Mouse (Mus musculus): ENCODE data around the gene 2210408I21Rik.

The 2210408I21Rik gene

DNA sequence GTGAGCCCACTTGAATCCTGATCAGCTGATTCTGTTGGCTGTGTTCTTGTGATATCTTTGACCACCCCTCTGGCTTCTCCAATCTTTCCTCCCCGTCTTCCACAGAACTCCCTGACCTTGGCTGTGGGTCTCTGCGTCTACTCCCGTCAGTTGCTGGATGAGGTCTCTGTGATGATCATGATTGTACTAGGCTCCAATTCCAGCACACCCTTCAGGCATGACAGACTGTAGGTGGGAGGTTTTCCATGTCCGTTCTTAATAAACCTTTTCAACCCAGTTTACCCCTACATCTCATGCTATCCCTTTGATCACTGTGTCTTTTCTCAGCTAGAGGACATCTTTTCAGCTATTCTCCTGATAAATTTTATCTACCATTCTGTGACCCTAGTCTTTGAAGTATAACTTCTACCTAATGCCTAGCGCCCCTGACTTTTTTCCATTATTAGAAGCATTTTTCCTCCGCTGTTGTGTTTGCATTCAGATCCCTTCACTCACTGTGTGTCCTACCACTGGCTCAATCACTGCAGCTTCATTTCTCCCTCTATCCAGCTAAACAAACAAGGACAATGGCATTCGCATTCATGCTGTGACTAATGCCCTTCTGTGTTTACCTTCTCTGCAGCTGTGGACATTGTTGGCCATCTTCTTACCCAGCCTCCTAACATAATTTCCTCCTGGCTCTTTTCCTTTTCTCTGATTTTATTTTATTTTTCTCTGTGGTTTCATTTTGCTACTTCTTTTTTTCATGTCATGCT, 143.5 kb downstream of the 2210408I21Rik start:
- no peak for DNase-seq

DNA sequence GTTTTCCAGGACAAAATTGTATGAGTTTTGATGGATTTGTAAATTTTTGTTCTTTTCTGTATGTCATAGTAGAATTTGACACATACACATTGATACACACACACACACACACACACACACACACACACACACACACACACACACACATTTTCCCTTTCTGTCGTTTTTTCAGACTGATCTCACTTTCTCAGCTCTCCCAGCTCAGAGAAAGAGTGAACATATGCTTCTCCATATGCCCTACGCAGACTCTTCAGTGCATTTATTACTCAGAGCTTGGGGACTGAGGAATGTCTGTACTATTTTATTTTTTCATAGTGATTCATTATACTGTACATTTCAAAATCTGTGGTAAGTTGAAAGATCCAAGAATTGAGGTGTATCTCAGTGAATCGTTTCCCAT, 160.2 kb downstream of the 2210408I21Rik start:
- no peak for DNase-seq

GRCm38 (mm10) chr13:77324101-77324500, 188.8 kb downstream of the 2210408I21Rik start:
- no peak for DNase-seq

DNA sequence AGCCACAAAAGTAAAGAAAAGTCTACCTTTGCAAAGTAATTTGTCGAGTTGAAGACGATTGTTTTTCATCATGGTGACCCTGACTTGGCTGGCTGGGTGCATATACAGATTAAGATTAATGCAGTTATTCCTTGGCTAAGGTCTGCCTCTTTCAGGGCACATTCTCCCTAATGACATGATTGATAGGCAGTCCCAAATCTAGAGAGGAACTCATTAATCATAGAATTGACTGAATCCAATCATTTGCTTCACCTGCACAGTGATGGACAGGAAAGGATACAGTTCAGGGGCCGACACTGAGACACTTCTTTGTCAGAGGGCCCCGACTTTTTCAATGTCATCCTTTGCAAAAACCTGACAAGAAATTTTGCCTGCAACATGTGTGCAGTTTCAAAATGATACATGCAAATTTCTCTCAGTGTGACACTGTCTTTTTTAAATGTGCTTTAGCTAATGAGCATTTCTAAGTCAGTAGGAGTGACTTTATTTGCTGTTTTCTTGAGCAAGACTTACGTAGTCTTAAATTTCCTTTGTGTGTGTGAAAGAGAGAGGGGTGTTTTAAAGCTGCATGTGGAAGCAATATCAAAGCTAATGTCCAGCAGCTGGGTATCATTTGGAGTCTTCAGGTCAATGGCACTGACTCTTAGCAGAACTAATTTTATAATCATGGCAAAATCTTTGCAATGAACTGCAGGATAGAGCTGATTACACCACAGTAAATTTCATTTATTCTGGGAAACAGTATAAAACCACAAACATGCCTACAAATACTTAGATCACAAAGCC, 191.0 kb downstream of the 2210408I21Rik start:
- DNase-seq, result no peak

GRCm38 (mm10) chr13:77342097-77342496, 206.8 kb downstream of the 2210408I21Rik start:
- no peak for DNase-seq

- DNase-seq, result no peak
Observed at GRCm38 (mm10) chr13:77385448-77385970, 250.2 kb downstream of the 2210408I21Rik start.

- DNase-seq, result no peak
Observed at GRCm38 (mm10) chr13:77386001-77386400, 250.7 kb downstream of the 2210408I21Rik start.

GRCm38 (mm10) chr13:77388148-77388547, 252.8 kb downstream of the 2210408I21Rik start:
- no peak for DNase-seq

- no peak for DNase-seq
Observed at GRCm38 (mm10) chr13:77389209-77389608, 253.9 kb downstream of the 2210408I21Rik start.

DNA sequence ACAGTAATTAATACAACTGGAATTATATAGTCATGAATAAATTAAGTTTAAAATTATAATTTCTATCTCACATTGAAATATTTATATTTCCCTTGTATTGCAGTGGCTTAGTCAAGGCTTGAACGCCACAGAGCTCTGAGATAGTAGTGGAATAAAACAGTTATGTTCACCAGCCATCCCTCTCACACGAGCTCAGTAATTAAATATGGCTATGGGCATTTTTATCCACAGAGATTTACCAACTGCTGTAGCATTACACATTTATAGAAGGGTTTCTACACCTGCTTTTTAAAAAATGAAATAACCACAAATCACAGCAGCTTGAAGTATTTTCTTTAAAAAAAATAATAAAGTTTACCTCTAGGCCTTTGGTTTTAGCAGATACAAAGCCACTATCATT, 261.0 kb downstream of the 2210408I21Rik start:
- no peak for DNase-seq

DNA sequence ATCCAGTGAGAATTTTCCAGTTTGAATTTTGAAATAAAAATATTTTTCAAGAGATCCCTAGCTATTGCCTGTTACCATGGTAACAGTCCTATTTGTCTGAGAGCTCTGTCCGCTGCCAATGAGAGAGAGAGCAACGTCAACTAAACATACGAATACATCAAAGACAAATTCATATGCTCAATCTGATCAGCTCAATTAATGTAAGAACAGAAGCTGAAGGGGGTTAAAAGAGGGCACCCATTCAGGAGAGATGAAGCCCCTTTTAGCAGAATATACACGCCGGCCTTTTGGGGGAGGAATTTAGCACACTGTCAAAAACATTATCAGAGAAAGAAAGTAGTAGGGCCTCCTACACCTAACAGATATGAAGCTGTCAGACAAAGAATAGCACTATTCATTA, 261.6 kb downstream of the 2210408I21Rik start:
- no peak for DNase-seq

DNA sequence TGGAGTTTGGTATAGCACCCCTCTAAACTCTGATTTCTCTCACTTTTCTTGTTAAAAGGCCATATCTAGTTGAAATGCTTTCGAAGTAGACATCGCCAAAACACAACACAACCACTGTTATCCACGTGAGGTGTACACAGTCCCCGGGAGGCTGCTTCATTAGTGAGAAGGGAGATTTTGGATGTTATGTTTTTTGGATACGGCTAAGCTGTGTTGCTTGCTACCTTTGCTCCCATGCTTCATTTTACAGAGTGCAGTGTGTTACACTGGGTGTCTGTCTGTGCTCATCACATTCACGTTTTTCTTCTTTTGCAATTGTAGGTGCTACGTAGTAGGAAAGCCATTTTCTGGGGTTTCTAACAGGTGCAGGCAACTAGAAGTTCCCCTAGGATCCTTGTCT, 262.3 kb downstream of the 2210408I21Rik start:
- no peak for DNase-seq

- peak; percentile 10 to 42 for DNase-seq
Observed at GRCm38 (mm10) chr13:77398477-77398876, 263.1 kb downstream of the 2210408I21Rik start.

DNA sequence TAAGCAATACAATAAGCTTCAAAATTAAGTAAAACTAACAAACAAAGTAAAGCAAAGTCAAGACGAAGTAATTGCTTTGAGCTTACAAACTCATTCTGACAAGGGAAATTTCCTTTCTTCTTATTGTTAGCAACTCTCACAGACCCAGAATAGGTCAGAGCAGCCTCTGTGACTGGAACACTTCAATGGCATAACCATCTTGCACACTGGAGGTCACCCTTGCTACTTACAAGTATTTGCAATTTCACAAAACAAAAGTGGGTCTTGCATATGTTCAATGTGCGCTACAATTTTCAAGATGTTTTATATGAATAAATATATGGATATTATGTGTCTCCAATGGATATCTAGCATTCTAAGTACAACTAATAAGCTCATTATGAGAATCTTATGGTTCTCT, 265.4 kb downstream of the 2210408I21Rik start:
- no peak for DNase-seq

DNA sequence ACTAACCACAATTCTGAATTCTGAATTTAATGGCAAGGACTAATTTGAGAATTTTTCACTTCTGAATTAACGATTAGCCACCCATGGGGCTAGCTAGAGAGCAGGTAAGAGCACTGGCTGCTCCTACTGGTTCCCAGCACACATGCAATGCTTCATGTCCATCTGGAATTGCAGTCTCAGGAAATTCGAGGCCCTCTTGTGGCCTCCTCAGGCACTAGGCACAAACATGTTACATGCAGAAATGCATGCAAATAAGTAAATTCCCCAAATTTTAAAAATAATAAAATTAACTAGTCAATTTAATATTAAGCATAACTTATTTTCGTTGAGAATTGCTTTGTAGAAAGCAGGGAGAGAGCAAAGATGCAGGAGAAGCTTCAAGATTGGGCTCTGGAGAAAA, 273.2 kb downstream of the 2210408I21Rik start:
- peak; percentile 17 to 18 for DNase-seq

DNA sequence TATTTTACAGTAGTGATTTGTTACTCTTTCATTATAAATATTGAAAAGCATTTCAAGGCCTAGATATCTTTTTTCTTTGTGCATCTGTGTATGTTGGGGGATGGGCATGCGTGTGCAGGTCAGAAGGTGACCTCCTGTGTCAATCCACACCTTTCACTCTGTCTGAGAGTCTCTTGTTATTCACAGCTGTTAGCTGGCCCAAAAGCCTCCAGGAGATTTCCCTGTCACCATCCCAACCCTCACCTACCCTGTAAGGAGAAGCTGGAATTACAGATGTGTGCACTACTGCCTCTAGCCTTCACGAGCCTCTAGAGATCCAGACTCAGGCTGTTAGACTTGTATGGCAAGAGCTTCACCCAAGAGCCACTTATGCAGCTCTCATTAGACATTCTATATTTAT, 274.5 kb downstream of the 2210408I21Rik start:
- DNase-seq, result no peak

- no peak for DNase-seq
Observed at GRCm38 (mm10) chr13:77412829-77413228, 277.5 kb downstream of the 2210408I21Rik start.

- DNase-seq, result peak; percentile 10 to 20
Observed at GRCm38 (mm10) chr13:77450007-77450567, 314.7 kb downstream of the 2210408I21Rik start.

GRCm38 (mm10) chr13:77470093-77470621, 334.8 kb downstream of the 2210408I21Rik start:
- DNase-seq, result no peak

- DNase-seq, result no peak
Observed at GRCm38 (mm10) chr13:77476420-77476819, 341.1 kb downstream of the 2210408I21Rik start.

GRCm38 (mm10) chr13:77478425-77479119, 343.2 kb downstream of the 2210408I21Rik start:
- no peak for DNase-seq

DNA sequence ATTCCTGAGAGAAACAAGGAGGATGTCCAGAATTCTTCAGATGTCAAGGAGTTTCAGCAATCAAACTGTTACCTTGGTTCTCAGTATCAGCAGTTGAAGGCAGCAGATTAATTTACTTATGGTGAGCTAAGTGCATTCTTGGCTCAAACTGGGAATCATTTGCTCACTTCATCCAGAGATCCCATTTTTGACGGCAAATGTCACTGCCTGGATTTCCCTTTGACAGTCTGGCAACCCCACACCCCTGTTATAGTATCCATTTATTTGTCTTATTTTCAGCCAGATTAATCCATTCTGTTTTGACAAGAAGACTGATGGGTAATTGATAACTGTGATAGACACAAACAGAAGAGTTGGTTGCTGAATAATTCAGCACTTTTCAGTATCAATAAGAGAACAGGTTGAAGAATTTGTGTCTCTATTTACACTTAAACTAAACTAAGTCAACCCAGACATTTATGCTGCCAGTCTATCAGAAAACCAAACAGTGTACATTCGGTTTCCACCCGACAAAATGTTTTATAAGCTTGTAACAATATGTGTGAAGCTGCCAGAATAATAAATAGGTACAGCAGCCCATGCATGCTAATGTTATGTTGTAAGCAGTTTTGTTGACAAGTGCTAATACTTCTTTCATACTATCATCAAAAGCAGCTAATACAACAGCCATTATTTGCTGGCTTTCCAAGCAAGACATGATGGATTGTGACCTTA, 354.8 kb downstream of the 2210408I21Rik start:
- no peak for DNase-seq
